ENCODE assay signal across 31 mouse cellular contexts in the genomic region with DNA sequence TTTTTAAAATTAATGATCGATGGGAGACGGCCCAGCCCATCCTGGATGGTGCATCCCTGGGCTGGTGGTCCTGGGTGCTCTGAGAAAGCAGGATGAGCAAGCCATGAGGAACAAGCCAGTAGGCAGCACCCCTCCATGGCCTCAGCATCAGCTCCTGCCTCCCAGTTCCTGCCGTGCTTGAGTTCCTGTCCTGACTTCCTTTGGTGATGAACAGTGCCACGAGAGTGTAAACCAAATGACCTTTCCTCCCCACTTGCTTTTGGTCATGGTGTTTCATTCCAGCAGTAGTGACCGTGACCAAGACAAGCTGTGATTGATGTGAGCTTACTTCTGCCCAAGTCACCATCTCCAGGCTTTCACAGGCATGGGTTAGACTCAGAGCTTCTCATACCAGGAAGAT. TPM values are rescaled to one million over a fixed set of nuclear protein-coding genes. Genes with fewer than 3 reads are reported as not detected.
A peak's percentile ranks its signal among the peaks of the same experiment; 100 is the strongest.
DNase-seq lines count a peak whose midpoint lies in the region; ATAC-seq lines count a peak whose summit lies in the region.
"Had no signal": no experiment of that assay in that cellular context is flagged by ENCODE, and none has a peak within 500 bp of the region (broad histone marks: within the 10 kb centered on the region; RNA-seq: fewer than 3 reads in every experiment).

No protein-coding gene starts in this region.

- no peaks in the 10 kb centered on the region for H3K27me3 ChIP-seq in limb, embryonic 10.5 days (ENCODE audit: low read depth, poor library complexity, severe bottlenecking)
- no peaks in the 10 kb centered on the region for H3K27me3 ChIP-seq in stomach, embryonic 15.5 days (replicated peaks)
- H3K27me3 ChIP-seq: CH12.LX; embryonic facial prominence, embryonic 12.5 days; forebrain, embryonic 12.5 days; forebrain, embryonic 15.5 days; heart, embryonic 13.5 days; hindbrain, embryonic 13.5 days; intestine, embryonic 15.5 days; Patski had no signal

- H3K9me3 ChIP-seq in limb, embryonic 10.5 days (replicated peaks), result no peaks in the 10 kb centered on the region
- H3K9me3 ChIP-seq in stomach, embryonic 15.5 days, result no peaks in the 10 kb centered on the region
- H3K9me3 ChIP-seq: embryonic facial prominence, embryonic 12.5 days; forebrain, embryonic 12.5 days; forebrain, embryonic 15.5 days; G1E; hindbrain, embryonic 13.5 days; intestine, embryonic 15.5 days had no signal

- no peaks in the 10 kb centered on the region for H3K36me3 ChIP-seq in limb, embryonic 10.5 days
- H3K36me3 ChIP-seq in stomach, embryonic 15.5 days, result no peaks in the 10 kb centered on the region
- H3K36me3 ChIP-seq: embryonic facial prominence, embryonic 12.5 days; forebrain, embryonic 12.5 days; forebrain, embryonic 15.5 days; G1E; heart, embryonic 13.5 days; hindbrain, embryonic 13.5 days; intestine, embryonic 15.5 days had no signal

- no peak for ATAC-seq in stomach, embryonic 15.5 days (ENCODE audit: insufficient read depth, low FRiP score, low read depth)
- no peak for ATAC-seq in granulocyte monocyte progenitor cell, adult 5-6 weeks (replicated peaks; ENCODE audit: poor library complexity, severe bottlenecking)
- ATAC-seq: forebrain, embryonic 15.5 days; hindbrain, embryonic 16.5 days; intestine, embryonic 15.5 days; Patski had no signal

- WGBS in limb, embryonic 10.5 days, result 95% methylated on average over 5 of the region's 5 CpGs
- WGBS in stomach, embryonic 15.5 days, result 83% methylated on average over 5 of the region's 5 CpGs

- H3K27ac ChIP-seq in limb, embryonic 10.5 days, result no peak overlapping the region
- peak overlapping the region; percentile 37; the same call in 1 of the 2 replicates for H3K27ac ChIP-seq in stomach, embryonic 15.5 days
- H3K27ac ChIP-seq: embryonic facial prominence, embryonic 12.5 days; forebrain, embryonic 12.5 days; forebrain, embryonic 15.5 days; heart, embryonic 13.5 days; hindbrain, embryonic 13.5 days; intestine, embryonic 15.5 days had no signal

- H3K9ac ChIP-seq in stomach, embryonic 15.5 days, result no peak overlapping the region
- H3K9ac ChIP-seq: embryonic facial prominence, embryonic 12.5 days; forebrain, embryonic 12.5 days; forebrain, embryonic 15.5 days; heart, embryonic 13.5 days; hindbrain, embryonic 13.5 days; intestine, embryonic 15.5 days had no signal

- no peaks in the 10 kb centered on the region for H3K4me1 ChIP-seq in limb, embryonic 10.5 days
- H3K4me1 ChIP-seq in stomach, embryonic 15.5 days, result no peaks in the 10 kb centered on the region
- H3K4me1 ChIP-seq: embryonic facial prominence, embryonic 12.5 days; forebrain, embryonic 12.5 days; forebrain, embryonic 15.5 days; hindbrain, embryonic 13.5 days; intestine, embryonic 15.5 days had no signal

- peak; percentile 82 for DNase-seq in heart, adult 11 months
- DNase-seq in heart, postnatal 36 days, result no peak
- peak; percentile 2 for DNase-seq in limb, embryonic 10.5 days (ENCODE audit: low spot score)
- DNase-seq in ovary, adult 18-20 months (ENCODE audit: low spot score), result no peak
- DNase-seq: adrenal gland, postnatal 10 days; adrenal gland, postnatal 36 days; B cell, adult 2 months; cerebellum, adult 18-20 months; cerebellum, adult 9-10 months; cerebellum, postnatal 14 days; gastrocnemius, postnatal 25 days; heart, postnatal 14 days had no signal

- intact Hi-C loops in heart, postnatal 36 days (cut with DNase I), result no loop called here

- H3K4me2 ChIP-seq in stomach, embryonic 15.5 days, result no peak overlapping the region
- H3K4me2 ChIP-seq: embryonic facial prominence, embryonic 12.5 days; forebrain, embryonic 12.5 days; forebrain, embryonic 15.5 days; heart, embryonic 13.5 days; hindbrain, embryonic 13.5 days; intestine, embryonic 15.5 days had no signal

- no peak overlapping the region for H3K4me3 ChIP-seq in limb, embryonic 10.5 days
- no peak overlapping the region for H3K4me3 ChIP-seq in stomach, embryonic 15.5 days (replicated peaks)
- H3K4me3 ChIP-seq: embryonic facial prominence, embryonic 12.5 days; erythroblast, embryonic 14.5 days; forebrain, embryonic 12.5 days; forebrain, embryonic 15.5 days; heart, embryonic 13.5 days; hindbrain, embryonic 13.5 days; intestine, embryonic 15.5 days had no signal

RNA-seq across cellular contexts. Expression of a gene that starts 27.9 kb away (rescaled TPM):
- total RNA-seq in heart, postnatal 36 days (2021), result not detected
- 0.13 and 0.14 TPM in 2 replicates for polyA plus RNA-seq in limb, embryonic 10.5 days (2016; fragmentation: Nextera tagmentation; extraction: Ambion mirVana)
- polyA plus RNA-seq in stomach, embryonic 15.5 days (2015; fragmentation: Nextera tagmentation; extraction: Ambion mirVana), result 0.05 and 0.10 TPM in 2 replicates
- total RNA-seq in granulocyte monocyte progenitor cell, adult 5-6 weeks (2014; fragmentation: Nextera tagmentation), result not detected in 2 replicates
- total RNA-seq in granulocyte monocyte progenitor cell, adult 5-6 weeks (2017), result not detected in 2 replicates
- total RNA-seq: adrenal gland, adult 18-20 months; adrenal gland, postnatal 36 days; CH12.LX; gastrocnemius, adult 8-10 months; gastrocnemius, postnatal 25 days; heart, adult 8-10 months; heart, postnatal 14 days; hematopoietic stem cell, adult 5-6 weeks had no signal
- polyA plus RNA-seq: erythroblast, embryonic 14.5 days; G1E; gonadal fat pad, adult 2 months; heart, embryonic 13.5 days; heart, embryonic 16.5 days; intestine, embryonic 15.5 days; Patski had no signal

RNA-seq across cellular contexts. Expression of a gene that starts 48.4 kb away (rescaled TPM):
- 1,000 to 10,000 TPM in 1 of 2 experiments, 100 to 1,000 TPM in 1; 876 to 1,038 TPM for total RNA-seq in heart, postnatal 36 days (2021)
- 0.08 and 0.28 TPM in 2 replicates for polyA plus RNA-seq in limb, embryonic 10.5 days (2016; fragmentation: Nextera tagmentation; extraction: Ambion mirVana)
- 1.7 and 3.5 TPM in 2 replicates for polyA plus RNA-seq in stomach, embryonic 15.5 days (2015; fragmentation: Nextera tagmentation; extraction: Ambion mirVana)
- not detected in 2 replicates for total RNA-seq in granulocyte monocyte progenitor cell, adult 5-6 weeks (2014; fragmentation: Nextera tagmentation)
- total RNA-seq in granulocyte monocyte progenitor cell, adult 5-6 weeks (2017), result not detected in 2 replicates
- total RNA-seq: CH12.LX; hematopoietic stem cell, adult 5-6 weeks had no signal
- polyA plus RNA-seq: erythroblast, embryonic 14.5 days; G1E had no signal

Comparison
In these comparisons a context has a peak if more than half of its experiments do, and no peak if none do; other contexts are left out.
1. DNase-seq: peak in heart, adult 11 months (single experiment) and limb, embryonic 10.5 days (single experiment); none in heart, postnatal 36 days (0 of 2) and ovary, adult 18-20 months (single experiment).
2. RNA of a gene that starts 48.4 kb away (total RNA-seq): 876 to 1,038 TPM in heart, postnatal 36 days; not detected in granulocyte monocyte progenitor cell, adult 5-6 weeks; every median in the first group is over 100 times any median in the second.